Mouse (Mus musculus) midbrain, postnatal 0 days (tissue): ENCODE results near the gene Erc1. TPM values are rescaled to one million over a fixed set of nuclear protein-coding genes. Genes with fewer than 3 reads are reported as not detected.
A peak's percentile ranks its signal among the peaks of the same experiment; 100 is the strongest.

Source experiments
- ATAC-seq: fragments of 200-750 bp; cut with Nextera tagmentation; 2 replicates; pipeline ENCODE4 v1.8.0; 2017; ENCODE audit warnings: moderate number of reproducible peaks, mild to moderate bottlenecking, moderate TSS enrichment, moderate library complexity; ENCODE audit not compliant: low FRiP score
- DNase-seq: peaks from one replicate; pipeline ENCODE4 v3.0.0-alpha.2; 2015; ENCODE audit warnings: low spot score
- H3K27ac ChIP-seq: fragments of 300-500 bp; sonication (generic); 2 replicates; pipeline ENCODE4 v1.5.1; 2014; ENCODE audit warnings: low read depth, mild to moderate bottlenecking, low read length, mixed read lengths
- H3K27me3 ChIP-seq: fragments of 300-500 bp; sonication (generic); 2 replicates; pipeline ENCODE4 v1.6.1; 2014; ENCODE audit warnings: low read length, control low read depth, mixed read lengths; ENCODE audit not compliant: insufficient read depth
- H3K36me3 ChIP-seq: fragments of 300-500 bp; sonication (generic); 2 replicates; pipeline ENCODE4 v1.6.1; 2014; ENCODE audit warnings: low read length, control low read depth, mixed read lengths; ENCODE audit not compliant: insufficient read depth
- H3K4me1 ChIP-seq: fragments of 300-500 bp; sonication (generic); 2 replicates; pipeline ENCODE4 v1.6.1; 2014; ENCODE audit warnings: mild to moderate bottlenecking, control low read depth, antibody characterized with exemption, low read length, mixed read lengths; ENCODE audit not compliant: insufficient read depth
- H3K4me2 ChIP-seq: fragments of 300-500 bp; sonication (generic); 2 replicates; pipeline ENCODE4 v1.6.1; 2014; ENCODE audit warnings: low read depth, mild to moderate bottlenecking, low read length, mixed read lengths; ENCODE audit not compliant: poor library complexity, severe bottlenecking
- H3K4me3 ChIP-seq: fragments of 300-500 bp; sonication (generic); 2 replicates; pipeline ENCODE4 v1.5.1; 2014; ENCODE audit warnings: low read depth, mild to moderate bottlenecking, low read length, moderate library complexity
- H3K9ac ChIP-seq: fragments of 300-500 bp; sonication (generic); replicated peaks from 2 replicates; pipeline ENCODE4 v1.6.1; 2014; ENCODE audit warnings: mild to moderate bottlenecking, low read length, moderate library complexity, mixed read lengths; ENCODE audit not compliant: poor library complexity, severe bottlenecking
- H3K9me3 ChIP-seq: fragments of 300-500 bp; sonication (generic); 2 replicates; pipeline ENCODE4 v1.6.1; 2016; ENCODE audit warnings: low read length, control low read depth
- CTCF ChIP-seq: IDR thresholded peaks from 2 replicates; pipeline ENCODE4 v1.5.1; 2016; ENCODE audit warnings: antibody characterized with exemption, mild to moderate bottlenecking
- WGBS: fragments of 180-500 bp; shearing (Covaris S2); extraction: QIAGEN DNeasy Blood & Tissue Kit; methylation state at CpG from one replicate; pipeline ENCODE4 v1.1.7; 2014; 5-methylcytosine and 5-hydroxymethylcytosine counted together
- polyA plus RNA-seq: library from polyadenylated mRNA; unstranded; fragments of >200 nt; fragmentation: Nextera tagmentation; extraction: Ambion mirVana; gene quantifications from 2 replicates; pipeline ENCODE4 v1.2.1, GENCODE M21; 2015
- total RNA-seq: library from RNA; depleted of rRNA; stranded (reverse); fragments of >200 nt; gene quantifications from 2 replicates; pipeline ENCODE4 v1.2.3, GENCODE M21; 2014

The Erc1 gene
- total and polyA plus RNA-seq, 2 experiments from 2014 or later = 56.1 to 90.0 TPM

- H3K9ac ChIP-seq = no peak overlapping the region
Observed at GRCm38 (mm10) chr6:119562558-119562957, 285.4 kb downstream of the Erc1 start.

GRCm38 (mm10) chr6:119558855-119559254 is 289.1 kb downstream of the Erc1 start:
- DNase-seq (no peak), ATAC-seq (no peak)
- Histone ChIP-seq H3K27ac (no peak overlapping the region), H3K36me3 (no peaks in the 10 kb centered on the region), H3K9ac (no peak overlapping the region), H3K4me1 (no peaks in the 10 kb centered on the region), H3K27me3 (no peaks in the 10 kb centered on the region), H3K9me3 (no peaks in the 10 kb centered on the region), H3K4me2 (no peak overlapping the region), H3K4me3 (no peak overlapping the region)
- WGBS = 79% methylated on average over 7 of the region's 7 CpGs
- no peak for TF ChIP-seq CTCF

More at GRCm38 (mm10) chr6:119562558-119562957, 285.4 kb downstream of the Erc1 start:
- no peak for TF ChIP-seq CTCF
- ATAC-seq = no peak
- no peaks in the 10 kb centered on the region for H3K9me3 ChIP-seq
- H3K4me1 ChIP-seq = no peaks in the 10 kb centered on the region
- DNase-seq = no peak
- no peak overlapping the region for H3K4me3 ChIP-seq
- 91% methylated on average over 10 of the region's 10 CpGs for WGBS
- no peaks in the 10 kb centered on the region for H3K36me3 ChIP-seq
- H3K4me2 ChIP-seq = no peak overlapping the region
- H3K27me3 ChIP-seq = no peaks in the 10 kb centered on the region
- H3K27ac ChIP-seq = no peak overlapping the region

- DNase-seq = no peak
- no peak for ATAC-seq
- Histone ChIP-seq H3K4me1 (no peaks in the 10 kb centered on the region), H3K36me3 (no peaks in the 10 kb centered on the region), H3K27ac (no peak overlapping the region), H3K9ac (no peak overlapping the region), H3K4me2 (no peak overlapping the region), H3K27me3 (no peaks in the 10 kb centered on the region), H3K4me3 (no peak overlapping the region), H3K9me3 (no peaks in the 10 kb centered on the region)
- TF ChIP-seq CTCF = peak; percentile 15; the same call in 1 of the 2 replicates
- 76% methylated on average over 8 of the region's 8 CpGs for WGBS
Observed at GRCm38 (mm10) chr6:119554439-119554838, 293.5 kb downstream of the Erc1 start.

- WGBS = 2% methylated on average over 14 of the region's 14 CpGs
- Histone ChIP-seq H3K27me3 (peaks cover 22% of the 10 kb centered on the region; the same call in 1 of the 2 replicates), H3K27ac (no peak overlapping the region), H3K9ac (peak overlapping the region; percentile 56; the same call in 1 of the 2 replicates), H3K4me1 (no peaks in the 10 kb centered on the region; the same call in 1 of the 2 replicates), H3K4me2 (peak overlapping the region; percentile 97), H3K9me3 (no peaks in the 10 kb centered on the region), H3K36me3 (no peaks in the 10 kb centered on the region), H3K4me3 (peak overlapping the region; percentile 67)
- peak; percentile 39 for DNase-seq
- peak; percentile 23; the same call in 1 of the 2 replicates for ATAC-seq
- peak; percentile 45 for TF ChIP-seq CTCF
Observed at GRCm38 (mm10) chr6:119544518-119544864, 303.5 kb downstream of the Erc1 start.

- peak within 1 kb of the TSS; percentile 67 for H3K4me3 ChIP-seq
- ATAC-seq = peak; percentile 63
- DNase-seq = no peak
- H3K27ac ChIP-seq = no peak within 1 kb of the TSS
- H3K4me1 ChIP-seq = no peaks in the 10 kb centered on the region; the same call in 1 of the 2 replicates
- H3K36me3 ChIP-seq = no peaks in the 10 kb centered on the region
- TF ChIP-seq CTCF = no peak
- WGBS = under 1% methylated on average over 57 of the region's 120 CpGs
- no peaks in the 10 kb centered on the region for H3K9me3 ChIP-seq
- peak within 1 kb of the TSS; percentile 97 for H3K4me2 ChIP-seq
- H3K9ac ChIP-seq = peak within 1 kb of the TSS; percentile 56
- peaks cover 22% of the 10 kb centered on the region; the same call in 1 of the 2 replicates for H3K27me3 ChIP-seq
Observed at GRCm38 (mm10) chr6:119543803-119544517, 304.0 kb downstream of the Erc1 start, which contains the start of gene Wnt5b. Gene Wnt5b, minus strand, starts transcription at chr6:119544347.

DNA sequence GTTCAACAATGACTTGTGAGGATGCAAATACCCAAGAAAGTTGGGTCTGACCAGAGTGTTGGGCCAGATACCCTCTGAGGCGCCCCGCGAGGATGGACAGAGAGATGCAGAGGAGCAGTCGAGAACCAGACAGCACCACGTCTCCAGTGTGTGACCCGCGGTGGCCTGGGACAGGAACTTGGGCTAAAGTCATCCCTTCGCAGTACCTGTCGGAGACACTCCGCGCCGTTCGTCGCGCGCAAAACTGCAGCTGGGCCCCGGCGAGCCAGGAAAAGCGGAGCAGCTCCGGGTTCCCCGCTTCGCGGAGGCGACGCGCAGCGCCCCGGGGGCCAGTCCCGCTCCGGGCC is 304.5 kb downstream of the Erc1 start:
- no peak overlapping the region for H3K27ac ChIP-seq
- H3K9ac ChIP-seq = peak overlapping the region; percentile 56
- no peak for TF ChIP-seq CTCF
- H3K27me3 ChIP-seq = peaks cover 22% of the 10 kb centered on the region; the same call in 1 of the 2 replicates
- under 1% methylated on average over 24 of the region's 30 CpGs for WGBS
- no peaks in the 10 kb centered on the region; the same call in 1 of the 2 replicates for H3K4me1 ChIP-seq
- H3K9me3 ChIP-seq = no peaks in the 10 kb centered on the region
- H3K36me3 ChIP-seq = no peaks in the 10 kb centered on the region
- H3K4me3 ChIP-seq = peak overlapping the region; percentile 67
- no peak for DNase-seq
- peak; percentile 31; the same call in 1 of the 2 replicates for ATAC-seq
- peak overlapping the region; percentile 97 for H3K4me2 ChIP-seq
